Mouse (Mus musculus) cortical plate, adult 2 months (tissue): ENCODE data around the gene Rasgrp4.

Experiments
- CTCF ChIP-seq: fragments of 200-500 bp; IDR thresholded peaks from 2 replicates; pipeline ENCODE4 v1.5.1; 2011; ENCODE audit warnings: mild to moderate bottlenecking, control low read depth, low read length; ENCODE audit not compliant: insufficient read depth; ENCODE audit errors: extremely low read depth
- POLR2A ChIP-seq: fragments of 200-500 bp; IDR thresholded peaks from 2 replicates; pipeline ENCODE4 v1.6.1; 2011; ENCODE audit warnings: mild to moderate bottlenecking, low read length, control low read depth; ENCODE audit not compliant: insufficient read depth; ENCODE audit errors: extremely low read depth

DNA sequence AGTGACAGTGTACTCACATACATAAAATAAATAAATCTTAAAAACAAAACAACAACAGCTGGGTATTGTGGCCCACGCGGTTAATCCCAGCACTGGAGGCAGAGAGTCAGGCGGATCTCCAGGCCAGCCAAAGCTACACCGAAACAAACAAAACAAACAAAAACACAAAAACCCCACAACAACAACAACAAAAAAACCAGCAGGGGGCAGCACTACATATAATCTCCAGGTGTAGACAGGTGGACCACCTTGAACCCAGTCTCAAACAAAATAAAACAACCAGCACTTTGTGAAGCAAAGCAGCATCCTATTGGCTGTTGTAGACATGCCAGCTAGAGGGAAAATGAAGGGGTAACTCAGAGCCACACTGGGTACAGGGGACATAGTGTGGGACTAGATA, 43.5 kb downstream of the Rasgrp4 start:
- TF ChIP-seq CTCF, result 0 out of 2 replicates have a peak, but pooled peaks have one; percentile 14
- no peak for TF ChIP-seq POLR2A
